Mouse (Mus musculus) adrenal gland, postnatal 25 days (tissue): Measurements from ENCODE around the gene Gm12790. TPM values are rescaled to one million over a fixed set of nuclear protein-coding genes. Genes with fewer than 3 reads are reported as not detected.
"Not testable (repeated sequence)": the region's sequence is repeated elsewhere in the genome, so short reads cannot be mapped to it uniquely, and the experiment has no call there.

Source experiments
- DNase-seq: peaks from one replicate; pipeline ENCODE4 v3.0.0; 2021; ENCODE audit warnings: mixed read lengths
- long read RNA-seq: library from polyadenylated mRNA; stranded (forward); transcript quantifications from one replicate; pipeline ENCODE4 v2.0.0, GENCODE M21; 2021
- total RNA-seq: library from RNA; stranded (reverse); gene quantifications from 2 replicates; pipeline ENCODE4 v1.2.3, GENCODE M21; 2021

Gm12790 gene
- not detected in 2 replicates for total RNA-seq
- long read RNA-seq: 0 reads

DNA sequence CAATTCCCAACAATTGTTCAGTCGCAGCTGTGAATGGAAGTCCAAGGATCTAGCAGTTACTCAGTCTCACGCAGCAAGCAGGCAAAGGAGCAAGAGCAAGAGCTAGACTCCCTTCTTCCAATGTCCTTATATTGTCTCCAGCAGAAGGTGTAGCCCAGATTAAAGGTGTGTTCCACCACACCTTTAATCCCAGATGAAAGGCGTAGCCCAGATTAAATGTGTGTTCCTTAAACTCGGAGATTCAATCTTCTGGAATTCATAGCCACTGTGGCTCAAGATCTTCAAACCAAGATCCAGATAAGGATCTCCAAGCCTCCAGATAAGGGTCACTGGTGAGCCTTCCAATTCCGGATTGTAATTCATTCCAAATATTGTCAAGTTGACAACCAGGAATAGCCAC, at the start of gene Gm12790:
Gm12790 (minus strand) TSS at position 101 of the 400 bp plus-strand sequence.
- DNase-seq: not testable (repeated sequence)

DNA sequence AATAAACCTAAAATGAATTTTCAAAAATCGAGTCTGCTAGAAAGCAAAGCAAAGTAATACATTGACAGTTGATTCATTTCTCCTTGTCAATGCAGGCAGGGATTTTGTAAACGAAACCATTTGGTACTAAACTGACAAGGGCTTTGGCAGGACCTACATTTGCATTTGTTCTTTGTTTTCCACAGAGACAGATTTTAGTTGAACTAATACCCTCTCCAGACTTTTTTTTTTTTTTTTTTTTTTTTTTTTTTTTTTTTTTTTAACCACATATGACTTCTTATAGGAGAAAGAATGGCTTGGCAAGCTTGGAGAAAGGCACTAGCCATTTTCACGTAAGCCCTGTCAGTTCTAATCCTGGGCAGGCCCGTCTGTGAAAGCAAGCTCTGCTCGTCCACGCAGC, 45.8 kb upstream of the Gm12790 start:
- no peak for DNase-seq

GRCm38 (mm10) chr4:101998267-101998922, 17.5 kb upstream of the Gm12790 start:
- DNase-seq: peak; percentile 72

- DNase-seq: no peak
Observed at GRCm38 (mm10) chr4:101997426-101997825, 16.6 kb upstream of the Gm12790 start.

- not testable (repeated sequence) for DNase-seq
Observed at GRCm38 (mm10) chr4:101986326-101986725, 5.5 kb upstream of the Gm12790 start, which contains the start of gene Gm12789. Gene Gm12789, plus strand, starts transcription at chr4:101986626.

GRCm38 (mm10) chr4:101985678-101986077, 4.8 kb upstream of the Gm12790 start:
- no peak for DNase-seq

DNA sequence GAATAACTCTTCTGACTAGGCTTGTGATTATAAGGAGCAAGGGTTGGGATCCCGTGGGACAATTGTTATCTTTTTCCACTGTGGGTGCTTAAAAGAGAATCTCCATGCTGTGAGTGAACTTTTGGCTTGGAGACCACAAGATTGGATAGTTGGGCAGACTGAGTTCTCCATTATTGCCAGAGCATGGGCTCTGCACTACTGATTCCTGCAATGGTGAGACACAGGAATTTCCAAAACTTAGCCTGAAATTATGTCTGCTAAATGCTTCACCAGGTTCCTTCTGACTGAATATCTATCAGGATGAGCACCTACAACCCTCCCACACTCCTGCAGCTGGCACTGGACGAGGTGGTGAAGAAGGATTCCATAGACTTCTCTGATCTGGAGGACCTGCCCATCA, 40.7 kb downstream of the Gm12790 start, which contains the start of gene Gm12794:
Gm12794 (plus strand) TSS at position 301 of the 400 bp plus-strand sequence.
- not testable (repeated sequence) for DNase-seq

Other genes starting within 250 kb of the Gm12790 start
- not detected in 2 replicates for gene B020004J07Rik, start 137.0 kb downstream of the Gm12790 start, total RNA-seq
- not detected in 2 replicates for gene C130073F10Rik, start 87.3 kb downstream of the Gm12790 start, total RNA-seq
- gene Gm12800, start 71.9 kb downstream of the Gm12790 start, total RNA-seq: not detected in 2 replicates
- not detected in 2 replicates for gene Gm12794, start 40.6 kb downstream of the Gm12790 start, total RNA-seq
- gene Gm12789, start 5.6 kb upstream of the Gm12790 start, total RNA-seq: not detected in 2 replicates
- 3.7 and 4.7 TPM in 2 replicates for gene Pde4b, start 106.5 kb upstream of the Gm12790 start, total RNA-seq